In the genomic region with DNA sequence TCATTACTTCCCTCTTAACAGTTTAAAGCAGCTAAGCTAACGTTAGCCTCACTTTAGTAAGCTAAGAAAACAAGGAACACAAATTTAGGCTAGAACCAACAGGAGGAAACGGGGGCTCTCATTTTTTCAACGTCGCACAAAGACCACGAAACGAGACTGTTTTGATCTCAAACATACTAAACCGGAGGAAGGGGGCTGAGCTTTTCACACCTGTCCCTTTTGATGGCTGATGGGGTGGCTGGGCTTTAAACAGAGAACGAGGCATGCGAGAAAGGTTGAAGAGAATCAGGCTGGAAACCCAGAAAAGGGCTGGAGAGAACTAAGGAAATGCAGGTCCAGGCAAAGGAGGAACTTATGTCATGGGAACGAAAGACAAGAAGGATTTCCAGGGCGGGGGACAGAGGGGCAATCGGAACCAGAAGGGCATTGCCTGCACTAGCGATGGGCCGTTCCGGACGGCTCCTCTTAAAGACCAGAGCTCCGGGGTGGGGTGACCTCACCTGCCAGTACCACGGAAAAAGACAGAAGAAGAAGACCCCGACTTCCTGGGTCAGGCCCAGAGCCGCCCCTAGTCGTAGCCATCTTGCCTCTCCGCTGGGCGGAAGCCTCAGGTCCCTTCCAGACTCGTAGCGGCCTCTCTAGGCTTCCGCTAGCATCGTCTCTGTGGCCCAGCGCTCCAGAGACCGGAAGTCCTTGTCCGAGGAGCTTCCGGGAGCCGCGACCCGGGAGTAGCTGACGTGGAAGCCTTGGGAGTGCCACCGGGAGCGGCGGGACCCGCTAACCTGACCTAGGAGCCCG, we compare ENCODE assay signal across 8 mouse cellular contexts. TPM values are rescaled to one million over a fixed set of nuclear protein-coding genes. Genes with fewer than 3 reads are reported as not detected.
DNase-seq lines count a peak whose midpoint lies in the region; ATAC-seq and TF ChIP-seq lines count a peak whose summit lies in the region.

A gene (plus strand): TSS at position 429 of the 798 bp plus-strand sequence.
A gene (minus strand): TSS at position 695 of the 798 bp plus-strand sequence.

- TF ChIP-seq CTCF in CH12.LX (conservative IDR thresholded peaks at IDR 0.05 in 1 of 2, IDR thresholded peaks at IDR 0.05 in 1 of 2; ENCODE audit: low read depth in 2 of 2, low read length in 2 of 2): 0 out of 4 replicates have a peak, but pooled peaks of 1 of the 2 experiments have one; percentile 1

- dilution Hi-C loops in CH12.LX (cut with MboI; ENCODE audit: extremely low pct_ligation_motif_present, extremely low pct_unique_long_range_greater_than_20kb, low sequenced_read_pairs): no loop called here

- peak within 1 kb of the TSS; percentile 76 to 100 (median 81) for H3K4me3 ChIP-seq in CH12.LX (replicated peaks in 1 of 3; ENCODE audit: low read depth in 2 of 3, low read length in 2 of 3, poor library complexity in 1 of 3)
- peak within 1 kb of the TSS; percentile 78 for H3K4me3 ChIP-seq in forebrain, embryonic 11.5 days (ENCODE audit: low read depth, low read length)
- H3K4me3 ChIP-seq in heart, embryonic 16.5 days (ENCODE audit: low read length): peak within 1 kb of the TSS; percentile 70
- peak within 1 kb of the TSS; percentile 79 for H3K4me3 ChIP-seq in liver, embryonic 15.5 days (replicated peaks)
- H3K4me3 ChIP-seq in neural tube, embryonic 12.5 days: peak within 1 kb of the TSS; percentile 82

- peak; percentile 91 for DNase-seq in CH12.LX (ENCODE audit: extremely low read depth)
- peak; percentile 88 for DNase-seq in c-Kit-positive CD71-positive TER-119-negative erythroid progenitor cells, embryonic 14.5 days (ENCODE audit: low read depth)
- peak; percentile 95 for DNase-seq in forebrain, embryonic 11.5 days (ENCODE audit: low spot score)
- DNase-seq in kidney, postnatal 36 days: peak; percentile 94 to 95
- DNase-seq in telencephalon, adult 2 months (ENCODE audit: low read depth, low spot score): peak; percentile 95

- peak within 1 kb of the TSS; percentile 98 for H3K9ac ChIP-seq in CH12.LX (ENCODE audit: insufficient read depth, low read depth)
- H3K9ac ChIP-seq in forebrain, embryonic 11.5 days (ENCODE audit: low read length): peak within 1 kb of the TSS; percentile 79
- peak within 1 kb of the TSS; percentile 80 for H3K9ac ChIP-seq in heart, embryonic 16.5 days (ENCODE audit: low read length)
- H3K9ac ChIP-seq in liver, embryonic 15.5 days: peak within 1 kb of the TSS; percentile 84
- H3K9ac ChIP-seq in neural tube, embryonic 12.5 days: peak within 1 kb of the TSS; percentile 85

- H3K27ac ChIP-seq in CH12.LX (ENCODE audit: insufficient read depth, low read depth): peak within 1 kb of the TSS; percentile 34; the same call in 1 of the 2 replicates
- peak within 1 kb of the TSS; percentile 65; the same call in 1 of the 2 replicates for H3K27ac ChIP-seq in forebrain, embryonic 11.5 days (ENCODE audit: low read depth, low read length)
- H3K27ac ChIP-seq in heart, embryonic 16.5 days (ENCODE audit: low read length): peak within 1 kb of the TSS; percentile 84
- peak within 1 kb of the TSS; percentile 81 for H3K27ac ChIP-seq in liver, embryonic 15.5 days (replicated peaks)
- H3K27ac ChIP-seq in neural tube, embryonic 12.5 days: peak within 1 kb of the TSS; percentile 53

- H3K9me3 ChIP-seq in CH12.LX (replicated peaks; ENCODE audit: low read length): no peaks in the 10 kb centered on the region
- no peaks in the 10 kb centered on the region for H3K9me3 ChIP-seq in forebrain, embryonic 11.5 days (ENCODE audit: control insufficient read depth, low read length)
- no peaks in the 10 kb centered on the region for H3K9me3 ChIP-seq in heart, embryonic 16.5 days (replicated peaks; ENCODE audit: control insufficient read depth, low read length)
- H3K9me3 ChIP-seq in liver, embryonic 15.5 days (replicated peaks): no peaks in the 10 kb centered on the region
- H3K9me3 ChIP-seq in neural tube, embryonic 12.5 days: no peaks in the 10 kb centered on the region

- TF ChIP-seq RAD21 in CH12.LX (IDR thresholded peaks at IDR 0.05; ENCODE audit: low read depth, low read length): no peak

- H3K4me2 ChIP-seq in CH12.LX (ENCODE audit: insufficient read depth, low read depth, poor library complexity, severe bottlenecking): peak within 1 kb of the TSS; percentile 96
- H3K4me2 ChIP-seq in forebrain, embryonic 11.5 days (ENCODE audit: low read depth, low read length, severe bottlenecking): peak within 1 kb of the TSS; percentile 71
- H3K4me2 ChIP-seq in heart, embryonic 16.5 days (ENCODE audit: low read depth, low read length): peak within 1 kb of the TSS; percentile 89
- H3K4me2 ChIP-seq in liver, embryonic 15.5 days: peak within 1 kb of the TSS; percentile 73
- peak within 1 kb of the TSS; percentile 88 for H3K4me2 ChIP-seq in neural tube, embryonic 12.5 days (replicated peaks)

- peak; percentile 98 for ATAC-seq in forebrain, embryonic 11.5 days (replicated peaks; ENCODE audit: low FRiP score)
- peak; percentile 98 for ATAC-seq in heart, embryonic 16.5 days (replicated peaks; ENCODE audit: extremely low read depth, insufficient read depth, low FRiP score)
- ATAC-seq in liver, embryonic 15.5 days (ENCODE audit: insufficient read depth): peak; percentile 98
- ATAC-seq in neural tube, embryonic 12.5 days (ENCODE audit: low FRiP score, low read depth): peak; percentile 97

- in situ Hi-C loops in CH12.LX (cut with MboI; ENCODE audit: low pct_ligation_motif_present, low pct_unique_long_range_greater_than_20kb, low sequenced_read_pairs): no loop called here

- no peaks in the 10 kb centered on the region for H3K27me3 ChIP-seq in CH12.LX (replicated peaks)
- no peaks in the 10 kb centered on the region for H3K27me3 ChIP-seq in forebrain, embryonic 11.5 days (ENCODE audit: control insufficient read depth, insufficient read depth, low read length)
- no peaks in the 10 kb centered on the region for H3K27me3 ChIP-seq in heart, embryonic 16.5 days (ENCODE audit: control insufficient read depth, insufficient read depth, low read length)
- H3K27me3 ChIP-seq in liver, embryonic 15.5 days: no peaks in the 10 kb centered on the region
- no peaks in the 10 kb centered on the region for H3K27me3 ChIP-seq in neural tube, embryonic 12.5 days (replicated peaks)

- WGBS in forebrain, embryonic 11.5 days: under 1% methylated on average over 40 of the region's 40 CpGs
- under 1% methylated on average over 40 of the region's 40 CpGs for WGBS in heart, embryonic 16.5 days
- under 1% methylated on average over 40 of the region's 40 CpGs for WGBS in liver, embryonic 15.5 days (ENCODE audit: insufficient replicate concordance)
- under 1% methylated on average over 40 of the region's 40 CpGs for WGBS in neural tube, embryonic 12.5 days

- peaks cover 4 to 35% of the 10 kb centered on the region in 2 experiments; a peak in 3 of 4 replicates for H3K4me1 ChIP-seq in CH12.LX (ENCODE audit: control insufficient read depth in 1 of 2, insufficient read depth in 2 of 2)
- H3K4me1 ChIP-seq in forebrain, embryonic 11.5 days (replicated peaks; ENCODE audit: control insufficient read depth, insufficient read depth, low read length): no peaks in the 10 kb centered on the region; the same call in 1 of the 2 replicates
- H3K4me1 ChIP-seq in heart, embryonic 16.5 days (ENCODE audit: control insufficient read depth, insufficient read depth, low read length): peaks cover 19% of the 10 kb centered on the region
- H3K4me1 ChIP-seq in liver, embryonic 15.5 days (replicated peaks): peaks cover 33% of the 10 kb centered on the region
- H3K4me1 ChIP-seq in neural tube, embryonic 12.5 days: peaks cover 14% of the 10 kb centered on the region

- peaks cover 55% of the 10 kb centered on the region for H3K79me2 ChIP-seq in CH12.LX (replicated peaks; ENCODE audit: control insufficient read depth, extremely low read depth, insufficient read depth, poor library complexity, severe bottlenecking)

- TF ChIP-seq EP300 in CH12.LX (IDR thresholded peaks at IDR 0.05; ENCODE audit: low read length): no peak

- H3K36me3 ChIP-seq in CH12.LX (replicated peaks in 1 of 2; ENCODE audit: control insufficient read depth in 1 of 2, insufficient read depth in 1 of 2, low read length in 1 of 2): peaks cover 19 to 43% of the 10 kb centered on the region in 2 experiments
- H3K36me3 ChIP-seq in forebrain, embryonic 11.5 days (ENCODE audit: control insufficient read depth, insufficient read depth, low read length): no peaks in the 10 kb centered on the region; the same call in 1 of the 2 replicates
- H3K36me3 ChIP-seq in heart, embryonic 16.5 days (ENCODE audit: control insufficient read depth, insufficient read depth): peaks cover 13% of the 10 kb centered on the region
- H3K36me3 ChIP-seq in liver, embryonic 15.5 days (replicated peaks): peaks cover 27% of the 10 kb centered on the region
- H3K36me3 ChIP-seq in neural tube, embryonic 12.5 days: peaks cover 24% of the 10 kb centered on the region

- peak; percentile 90 for TF ChIP-seq POLR2A in CH12.LX (IDR thresholded peaks at IDR 0.05; ENCODE audit: low read depth, low read length)

TF ChIP-seq in CH12.LX, 34 proteins besides CTCF, POLR2A, EP300 and RAD21 (continues in another document):
- peak; percentile 68; the same call in 1 of the 2 replicates for TF ChIP-seq ZMIZ1 (IDR thresholded peaks at IDR 0.05; ENCODE audit: low read depth, low read length)
- TF ChIP-seq RCOR1 (conservative IDR thresholded peaks at IDR 0.05; ENCODE audit: low read depth, low read length): no peak
- TF ChIP-seq MAZ (IDR thresholded peaks at IDR 0.05; ENCODE audit: low read depth, low read length): 0 out of 2 replicates have a peak, but pooled peaks have one; percentile 36
- peak; percentile 41; the same call in 1 of the 2 replicates for TF ChIP-seq MXI1 (IDR thresholded peaks at IDR 0.05; ENCODE audit: low read depth, low read length)
- TF ChIP-seq BHLHE40 (IDR thresholded peaks at IDR 0.05; ENCODE audit: low read depth, low read length): no peak

RNA-seq across cellular contexts. Expression of the first gene that starts in this region (rescaled TPM):
- total RNA-seq in CH12.LX (2012; rRNA removed) (158 and 165 TPM in 2 replicates), CH12.LX (2014; rRNA removed) (155 and 157 TPM in 2 replicates)
- polyA plus RNA-seq in CH12.LX (2012; ENCODE audit: insufficient read length, low read depth): 160 and 165 TPM in 2 replicates
- 182 and 187 TPM in 2 replicates for polyA plus RNA-seq in forebrain, embryonic 11.5 days (2014; fragmentation: Nextera tagmentation; extraction: Ambion mirVana)
- 170 and 179 TPM in 2 replicates for polyA plus RNA-seq in heart, embryonic 16.5 days (2015; fragmentation: Nextera tagmentation; extraction: Ambion mirVana)
- 70.1 and 73.6 TPM in 2 replicates for polyA plus RNA-seq in liver, embryonic 15.5 days (2015; fragmentation: Nextera tagmentation; extraction: Ambion mirVana)
- polyA plus RNA-seq in neural tube, embryonic 12.5 days (2016; fragmentation: Nextera tagmentation; extraction: Ambion mirVana): 216 and 227 TPM in 2 replicates

RNA-seq across cellular contexts. Expression of the second gene that starts in this region (rescaled TPM):
- total RNA-seq in CH12.LX (2012; rRNA removed): 21.5 and 24.5 TPM in 2 replicates
- 12.4 and 15.0 TPM in 2 replicates for total RNA-seq in CH12.LX (2014; rRNA removed)
- polyA plus RNA-seq in CH12.LX (2012; ENCODE audit: insufficient read length, low read depth): 52.4 and 56.1 TPM in 2 replicates
- polyA plus RNA-seq in forebrain, embryonic 11.5 days (2014; fragmentation: Nextera tagmentation; extraction: Ambion mirVana): 107 and 117 TPM in 2 replicates
- polyA plus RNA-seq in heart, embryonic 16.5 days (2015; fragmentation: Nextera tagmentation; extraction: Ambion mirVana): 106 and 109 TPM in 2 replicates
- 37.6 and 43.5 TPM in 2 replicates for polyA plus RNA-seq in liver, embryonic 15.5 days (2015; fragmentation: Nextera tagmentation; extraction: Ambion mirVana)
- 132 and 137 TPM in 2 replicates for polyA plus RNA-seq in neural tube, embryonic 12.5 days (2016; fragmentation: Nextera tagmentation; extraction: Ambion mirVana)

Comparison
In these comparisons a context has a peak if more than half of its experiments do, and no peak if none do; other contexts are left out.
1. Peak in every context shown above with its lines: DNase-seq, ATAC-seq, H3K4me3 ChIP-seq and H3K27ac ChIP-seq.
2. H3K27ac ChIP-seq: peak in every context shown above with its lines; median percentile 84 in heart, embryonic 16.5 days; 81 in liver, embryonic 15.5 days; 65 in forebrain, embryonic 11.5 days; 53 in neural tube, embryonic 12.5 days; 34 in CH12.LX.